Mouse (Mus musculus) bone marrow macrophage, adult 2 months (primary cell): ENCODE measurements around the gene Mad1l1.

Experiments
- CTCF ChIP-seq: IDR thresholded peaks from 2 replicates; pipeline ENCODE4 v1.5.1; 2012; ENCODE audit warnings: low read depth, mild to moderate bottlenecking, low read length, moderate library complexity
- POLR2A ChIP-seq: IDR thresholded peaks from 2 replicates; pipeline ENCODE4 v1.6.1; 2012; ENCODE audit warnings: mild to moderate bottlenecking, low read depth, low read length, borderline replicate concordance

- TF ChIP-seq CTCF (no peak), POLR2A (no peak)
Measured at GRCm38 (mm10) chr5:140035641-140036040, 285.7 kb downstream of the Mad1l1 start.
